Mouse (Mus musculus): ENCODE measurements around the gene Tnfrsf1a. TPM values are rescaled to one million over a fixed set of nuclear protein-coding genes. Genes with fewer than 3 reads are reported as not detected.

Tnfrsf1a gene
- total RNA-seq, 1 experiment from 2014 or later, result 250 TPM

GRCm38 (mm10) chr6:125385066-125385974, 36.2 kb downstream of the Tnfrsf1a start:
- DNase-seq, result no peak

GRCm38 (mm10) chr6:125386080-125386479, 36.9 kb downstream of the Tnfrsf1a start:
- DNase-seq, result no peak

- DNase-seq, result no peak
Observed at GRCm38 (mm10) chr6:125389853-125390252, 40.7 kb downstream of the Tnfrsf1a start.

DNA sequence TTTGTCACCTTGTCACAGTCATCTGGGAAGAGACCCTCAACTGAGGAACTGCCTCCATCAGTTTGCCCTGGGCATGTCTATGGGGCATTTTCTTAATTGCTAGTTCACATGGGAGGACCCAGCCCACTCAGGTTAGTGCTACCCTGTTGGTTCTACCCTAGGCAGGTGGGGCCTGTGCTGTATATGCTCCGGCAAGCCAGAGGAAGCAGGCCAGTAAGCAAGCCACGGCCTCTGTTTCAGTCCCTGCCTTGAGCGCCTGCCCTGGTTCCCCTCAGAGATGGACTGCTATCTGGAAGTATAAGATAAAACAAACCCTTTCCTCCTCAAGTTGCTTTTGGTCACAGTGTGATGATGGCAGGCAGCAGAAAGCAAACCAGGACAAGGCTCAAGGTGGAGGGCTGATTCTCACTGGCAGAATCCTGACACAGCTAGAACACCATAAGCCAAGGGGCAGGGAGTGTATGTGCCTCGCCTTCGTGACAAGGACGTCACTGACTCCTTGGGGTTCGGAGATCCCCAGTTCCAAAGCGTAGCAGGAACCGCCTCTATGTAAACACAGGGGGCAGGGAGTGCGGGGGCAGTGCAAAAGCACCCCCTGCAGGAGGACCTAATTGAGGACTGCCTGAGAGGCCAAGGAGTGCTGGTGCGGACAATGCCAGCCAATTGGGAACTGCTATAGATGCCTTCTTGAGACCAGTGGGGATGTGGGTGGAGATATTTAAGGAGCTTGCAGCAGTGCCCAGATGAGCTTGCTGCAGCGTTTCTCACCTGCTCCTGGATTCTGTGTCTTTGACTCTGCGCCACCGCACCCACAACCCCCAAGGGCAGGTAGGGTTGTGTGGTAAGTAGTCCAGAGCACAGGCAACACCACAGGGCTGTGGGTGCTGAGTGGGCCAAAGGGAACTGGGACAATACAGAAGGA, 56.6 kb downstream of the Tnfrsf1a start:
- DNase-seq, result no peak

DNA sequence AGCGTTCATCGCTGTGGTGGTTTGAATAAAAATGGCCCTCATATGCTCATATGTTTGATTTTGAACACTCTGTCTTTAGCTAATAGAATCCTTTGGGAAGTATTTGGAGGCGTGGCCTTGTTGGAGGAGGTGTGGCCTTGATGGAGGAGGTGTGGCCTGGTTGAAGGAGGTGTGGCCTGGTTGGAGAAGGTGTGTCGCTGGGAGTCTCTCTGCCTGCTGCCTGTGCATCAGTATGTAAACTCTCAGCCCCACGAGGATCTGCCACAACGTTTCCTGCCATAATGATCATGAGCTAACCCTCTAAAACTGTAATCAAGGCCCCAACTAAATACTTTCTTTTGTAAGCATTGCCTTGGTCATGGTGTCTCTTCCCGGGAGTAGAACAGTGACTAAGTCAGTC, 58.1 kb downstream of the Tnfrsf1a start:
- no peak for DNase-seq

DNA sequence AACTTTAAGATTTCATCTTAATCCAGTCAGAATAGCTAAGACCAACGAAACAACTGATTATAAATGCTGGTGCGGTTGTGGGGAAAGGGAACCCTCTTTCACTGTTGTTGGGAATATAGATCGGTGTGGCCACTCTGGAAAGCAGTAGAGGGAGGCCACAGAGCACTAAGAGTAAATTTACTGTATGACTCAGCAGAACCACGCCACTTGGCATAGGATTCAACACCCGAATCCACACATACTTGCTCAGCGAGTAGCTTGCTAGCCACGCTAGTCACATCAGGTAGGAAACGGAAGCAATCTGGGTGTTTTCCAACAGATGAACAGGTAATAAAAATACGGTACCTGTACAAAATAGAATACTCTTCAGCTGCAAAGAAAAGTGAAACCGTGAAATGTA, 58.5 kb downstream of the Tnfrsf1a start:
- DNase-seq, result no peak

DNA sequence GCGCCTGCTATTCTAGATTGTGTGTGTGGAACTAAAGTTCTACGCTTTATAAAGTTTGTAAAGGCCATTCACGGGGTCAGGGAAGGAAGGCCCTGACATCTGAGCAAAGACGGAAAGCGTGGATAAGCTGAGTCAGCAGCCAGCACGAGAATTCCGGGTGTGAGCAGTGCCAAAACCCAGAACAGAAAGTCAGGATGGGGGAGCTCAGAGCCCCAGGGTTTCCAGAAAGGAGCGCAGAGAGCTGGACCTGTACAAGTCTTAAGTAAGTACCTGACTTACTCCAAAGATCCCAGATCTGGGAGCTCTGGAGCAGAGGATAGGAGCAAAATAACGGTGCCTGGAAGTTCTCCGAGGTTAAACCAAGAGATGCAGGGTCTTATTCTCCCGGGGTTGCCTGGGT, 61.4 kb downstream of the Tnfrsf1a start:
- DNase-seq, result no peak

- no peak for DNase-seq
Observed at GRCm38 (mm10) chr6:125410995-125411547, 61.9 kb downstream of the Tnfrsf1a start.

DNA sequence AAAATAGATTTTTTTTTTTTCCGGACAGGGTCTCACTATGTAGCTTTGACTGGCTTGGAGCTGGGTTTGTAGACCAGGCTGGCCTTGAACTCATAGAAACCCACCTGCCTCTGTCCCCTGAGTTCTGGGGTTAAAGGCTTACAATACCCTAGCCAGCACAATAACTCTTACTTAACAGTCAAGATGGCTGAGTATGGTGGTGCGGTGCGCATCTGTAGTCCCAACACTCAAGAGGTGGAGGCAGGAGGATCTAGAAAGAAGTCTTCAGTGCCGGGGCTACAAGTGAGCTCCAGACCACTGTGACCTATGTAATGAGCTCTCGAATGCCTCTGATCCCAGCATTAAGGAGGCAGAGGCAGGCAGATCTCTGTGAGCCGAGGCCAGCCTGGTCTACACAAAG, 62.5 kb downstream of the Tnfrsf1a start:
- DNase-seq, result no peak

Other genes starting within 250 kb of the Tnfrsf1a start
- gene Nop2, start 217.5 kb upstream of the Tnfrsf1a start, total RNA-seq (2021), result 36.2 and 44.0 TPM in 2 replicates
- gene Iffo1, start 204.1 kb upstream of the Tnfrsf1a start, total RNA-seq (2021), result 27.8 and 43.8 TPM in 2 replicates
- 1,475 and 1,510 TPM in 2 replicates for gene Gapdh, start 182.9 kb upstream of the Tnfrsf1a start, total RNA-seq (2021)
- 35.6 and 48.3 TPM in 2 replicates for gene Ncapd2, start 157.7 kb upstream of the Tnfrsf1a start, total RNA-seq (2021)
- 158 and 198 TPM in 2 replicates for gene Mrpl51, start 157.6 kb upstream of the Tnfrsf1a start, total RNA-seq (2021)
- gene Vamp1, start 133.8 kb upstream of the Tnfrsf1a start, total RNA-seq (2021), result 81.4 and 102 TPM in 2 replicates
- 7.6 and 9.8 TPM in 2 replicates for gene Tapbpl, start 117.5 kb upstream of the Tnfrsf1a start, total RNA-seq (2021)
- 0.79 TPM in 1 of 2 replicates, not detected in the other for gene Cd27, start 112.4 kb upstream of the Tnfrsf1a start, total RNA-seq (2021)
- gene Tuba3a, start 63.3 kb upstream of the Tnfrsf1a start, total RNA-seq (2021), result not detected in 2 replicates
- gene Ltbr, start 35.5 kb upstream of the Tnfrsf1a start, total RNA-seq (2021), result 78.7 and 91.8 TPM in 2 replicates
- 1.6 and 1.9 TPM in 2 replicates for gene Scnn1a, start 28.7 kb upstream of the Tnfrsf1a start, total RNA-seq (2021)
- 0.30 and 0.38 TPM in 2 replicates for gene Plekhg6, start 31.4 kb downstream of the Tnfrsf1a start, total RNA-seq (2021)
- 113 and 128 TPM in 2 replicates for gene Cd9, start 145.4 kb downstream of the Tnfrsf1a start, total RNA-seq (2021)
- 5.8 and 6.9 TPM in 2 replicates for gene Vwf, start 197.4 kb downstream of the Tnfrsf1a start, total RNA-seq (2021)